Mouse (Mus musculus) CD8-positive naive resting alpha-beta T cell, adult 2 months (primary cell): ENCODE data around the gene Olfr482.

Source experiments
- DNase-seq, 2 experiments: peaks; one replicate each; pipeline ENCODE4 v3.0.0; 2022; ENCODE audit warnings: low read depth in 2 of 2, low spot score in 2 of 2

Gene Olfr482

GRCm38 (mm10) chr7:108097486-108097885, at the start of gene Olfr482:
TSS of gene Olfr482 (minus strand) at chr7:108097586.
- no peak for DNase-seq

GRCm38 (mm10) chr7:108127349-108127748, 30.0 kb upstream of the Olfr482 start, which contains the start of gene Olfr484:
TSS of gene Olfr484 (minus strand) at chr7:108127449.
- no peak for DNase-seq

GRCm38 (mm10) chr7:108121416-108121815, 24.0 kb upstream of the Olfr482 start:
- no peak for DNase-seq

GRCm38 (mm10) chr7:108120681-108121080, 23.3 kb upstream of the Olfr482 start:
- DNase-seq, result no peak

- DNase-seq, result no peak
These were observed 3.2 kb upstream of the Olfr482 start, which contains the start of gene Olfr483 for GRCm38 (mm10) chr7:108100549-108100948. TSS of gene Olfr483 (plus strand) at chr7:108100849.

GRCm38 (mm10) chr7:108079555-108079954, 17.8 kb downstream of the Olfr482 start, which contains the start of gene Olfr481:
TSS of gene Olfr481 (plus strand) at chr7:108079855.
- DNase-seq, result no peak

- no peak for DNase-seq
These were observed 30.1 kb downstream of the Olfr482 start, which contains the start of gene Olfr480 for GRCm38 (mm10) chr7:108067246-108067645. TSS of gene Olfr480 (minus strand) at chr7:108067346.

- no peak for DNase-seq
These were observed 47.0 kb downstream of the Olfr482 start, which contains the start of gene Olfr479 for GRCm38 (mm10) chr7:108050393-108050792. TSS of gene Olfr479 (plus strand) at chr7:108050693.
